Mouse (Mus musculus) forebrain, embryonic 11.5 days (tissue): ENCODE data around the gene Tecpr2. TPM values are rescaled to one million over a fixed set of nuclear protein-coding genes. Genes with fewer than 3 reads are reported as not detected.

Experiments used
- ATAC-seq: fragments of 200-750 bp; cut with Nextera tagmentation; replicated peaks from 2 replicates; pipeline ENCODE4 v1.8.0; 2017; ENCODE audit warnings: moderate TSS enrichment; ENCODE audit not compliant: low FRiP score
- DNase-seq: peaks from one replicate; pipeline ENCODE4 v3.0.0-alpha.2; 2017; ENCODE audit warnings: low spot score
- H3K27ac ChIP-seq: fragments of 300-500 bp; sonication (generic); 2 replicates; pipeline ENCODE4 v1.5.1; 2014; ENCODE audit warnings: low read depth, low read length
- H3K27me3 ChIP-seq: fragments of 300-500 bp; sonication (generic); 2 replicates; pipeline ENCODE4 v1.6.1; 2014; ENCODE audit warnings: mild to moderate bottlenecking, low read length, mixed read lengths; ENCODE audit not compliant: control insufficient read depth, insufficient read depth
- H3K36me3 ChIP-seq: fragments of 300-500 bp; sonication (generic); 2 replicates; pipeline ENCODE4 v1.6.1; 2014; ENCODE audit warnings: mild to moderate bottlenecking, low read length, moderate library complexity, mixed read lengths; ENCODE audit not compliant: control insufficient read depth, insufficient read depth
- H3K4me1 ChIP-seq: fragments of 300-500 bp; sonication (generic); replicated peaks from 2 replicates; pipeline ENCODE4 v1.6.1; 2014; ENCODE audit warnings: low read length, mixed read lengths; ENCODE audit not compliant: control insufficient read depth, insufficient read depth
- H3K4me2 ChIP-seq: fragments of 300-500 bp; sonication (generic); 2 replicates; pipeline ENCODE4 v1.6.1; 2014; ENCODE audit warnings: low read depth, mild to moderate bottlenecking, low read length, moderate library complexity, mixed read lengths; ENCODE audit not compliant: severe bottlenecking
- H3K4me3 ChIP-seq: fragments of 300-500 bp; sonication (generic); 2 replicates; pipeline ENCODE4 v1.5.1; 2014; ENCODE audit warnings: low read depth, low read length
- H3K9ac ChIP-seq: fragments of 300-500 bp; sonication (generic); 2 replicates; pipeline ENCODE4 v1.6.1; 2014; ENCODE audit warnings: low read length
- H3K9me3 ChIP-seq: fragments of 300-500 bp; sonication (generic); 2 replicates; pipeline ENCODE4 v1.6.1; 2016; ENCODE audit warnings: low read length, mixed read lengths; ENCODE audit not compliant: control insufficient read depth
- WGBS: fragments of 180-500 bp; shearing (Covaris S2); extraction: QIAGEN DNeasy Blood & Tissue Kit; methylation state at CpG from one replicate; pipeline ENCODE4 v1.1.7; 2014; 5-methylcytosine and 5-hydroxymethylcytosine counted together
- polyA plus RNA-seq: library from polyadenylated mRNA; unstranded; fragments of >200 nt; fragmentation: Nextera tagmentation; extraction: Ambion mirVana; gene quantifications from 2 replicates; pipeline ENCODE4 v1.2.1, GENCODE M21; 2014

The Tecpr2 gene
- polyA plus RNA-seq, 1 experiment from 2014 or later = 6.6 TPM

- ATAC-seq (no peak), DNase-seq (no peak)
- Histone ChIP-seq H3K4me2 (no peak overlapping the region), H3K9ac (no peak overlapping the region), H3K4me3 (no peak overlapping the region), H3K4me1 (no peaks in the 10 kb centered on the region), H3K9me3 (no peaks in the 10 kb centered on the region), H3K27ac (no peak overlapping the region), H3K27me3 (no peaks in the 10 kb centered on the region), H3K36me3 (no peaks in the 10 kb centered on the region; the same call in 1 of the 2 replicates)
- 88% methylated on average over 4 of the region's 4 CpGs for WGBS
These were observed 65.4 kb downstream of the Tecpr2 start for GRCm38 (mm10) chr12:110954351-110954991.

DNA sequence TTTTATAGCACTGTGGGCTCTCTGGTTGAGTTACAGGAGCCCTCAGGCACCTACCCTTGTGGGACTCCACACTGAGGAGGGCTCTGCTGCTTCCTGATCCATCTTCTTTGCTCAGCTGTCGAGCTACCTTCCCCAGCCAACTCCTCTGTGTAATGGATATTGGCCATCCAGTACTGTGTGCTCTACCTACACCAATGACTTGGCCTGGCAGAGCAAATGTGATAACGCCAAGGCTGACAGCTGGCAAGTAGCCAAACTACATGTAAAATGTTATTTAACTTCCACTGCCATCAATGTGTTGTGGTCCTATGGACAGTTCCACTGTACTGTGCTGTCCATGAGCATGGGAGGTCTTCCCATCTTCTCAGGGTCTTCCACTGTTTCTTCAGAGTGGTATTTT, 72.9 kb downstream of the Tecpr2 start:
- Histone ChIP-seq H3K36me3 (no peaks in the 10 kb centered on the region), H3K4me3 (no peak overlapping the region), H3K27me3 (no peaks in the 10 kb centered on the region), H3K4me1 (no peaks in the 10 kb centered on the region), H3K27ac (no peak overlapping the region), H3K9me3 (no peaks in the 10 kb centered on the region), H3K4me2 (no peak overlapping the region), H3K9ac (no peak overlapping the region)
- ATAC-seq (no peak), DNase-seq (no peak)
- WGBS = 86% methylated on average over 2 of the region's 2 CpGs

- WGBS = 82% methylated on average over 3 of the region's 3 CpGs
- no peaks in the 10 kb centered on the region for H3K9me3 ChIP-seq
- ATAC-seq (no peak), DNase-seq (no peak)
- H3K9ac ChIP-seq = no peak overlapping the region
- no peak overlapping the region for H3K4me2 ChIP-seq
- H3K4me3 ChIP-seq = no peak overlapping the region
- no peak overlapping the region for H3K27ac ChIP-seq
- H3K27me3 ChIP-seq = no peaks in the 10 kb centered on the region
- H3K36me3 ChIP-seq = peaks cover 2% of the 10 kb centered on the region; the same call in 1 of the 2 replicates
- no peaks in the 10 kb centered on the region for H3K4me1 ChIP-seq
These were observed 76.4 kb downstream of the Tecpr2 start for GRCm38 (mm10) chr12:110965500-110965899.

GRCm38 (mm10) chr12:110966079-110966478, 77.0 kb downstream of the Tecpr2 start:
- Histone ChIP-seq H3K36me3 (peaks cover 2% of the 10 kb centered on the region; the same call in 1 of the 2 replicates), H3K4me2 (no peak overlapping the region), H3K9me3 (no peaks in the 10 kb centered on the region), H3K27me3 (no peaks in the 10 kb centered on the region), H3K4me1 (no peaks in the 10 kb centered on the region), H3K9ac (no peak overlapping the region), H3K27ac (no peak overlapping the region), H3K4me3 (no peak overlapping the region)
- ATAC-seq (no peak), DNase-seq (no peak)
- WGBS = 83% methylated on average over 4 of the region's 4 CpGs

GRCm38 (mm10) chr12:110967146-110967545, 78.1 kb downstream of the Tecpr2 start:
- H3K9me3 ChIP-seq = no peaks in the 10 kb centered on the region
- ATAC-seq = no peak
- no peaks in the 10 kb centered on the region for H3K4me1 ChIP-seq
- H3K36me3 ChIP-seq = peaks cover 2% of the 10 kb centered on the region; the same call in 1 of the 2 replicates
- H3K27me3 ChIP-seq = no peaks in the 10 kb centered on the region
- WGBS = 95% methylated on average over 2 of the region's 2 CpGs
- DNase-seq = no peak
- no peak overlapping the region for H3K9ac ChIP-seq
- no peak overlapping the region for H3K4me3 ChIP-seq
- no peak overlapping the region for H3K27ac ChIP-seq
- no peak overlapping the region for H3K4me2 ChIP-seq

- no peak overlapping the region for H3K4me2 ChIP-seq
- no peaks in the 10 kb centered on the region for H3K27me3 ChIP-seq
- DNase-seq (no peak), ATAC-seq (no peak)
- H3K4me3 ChIP-seq = no peak overlapping the region
- peaks cover 2% of the 10 kb centered on the region; the same call in 1 of the 2 replicates for H3K36me3 ChIP-seq
- WGBS = 90% methylated on average over 5 of the region's 5 CpGs
- no peaks in the 10 kb centered on the region for H3K4me1 ChIP-seq
- no peak overlapping the region for H3K27ac ChIP-seq
- no peaks in the 10 kb centered on the region for H3K9me3 ChIP-seq
- no peak overlapping the region for H3K9ac ChIP-seq
These were observed 81.3 kb downstream of the Tecpr2 start for GRCm38 (mm10) chr12:110970408-110970807.

DNA sequence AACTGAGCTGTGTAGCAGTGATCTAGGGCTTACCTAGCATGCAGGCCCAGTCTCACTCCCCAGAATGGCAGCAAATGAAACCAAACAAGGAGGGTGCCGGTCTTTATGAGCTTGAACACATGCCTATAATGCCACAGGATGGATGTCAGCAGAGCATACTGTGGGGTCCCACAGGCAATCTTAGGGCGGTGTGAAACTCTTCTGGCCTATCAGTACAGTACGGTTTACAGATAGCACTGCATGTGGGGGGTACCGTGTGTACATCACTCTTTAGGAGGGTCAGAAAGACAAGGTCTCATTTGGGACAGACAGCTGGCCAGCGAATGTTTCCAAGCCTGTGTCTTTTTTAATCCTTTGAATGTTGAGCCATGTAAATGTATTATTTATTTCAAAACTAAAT, 82.9 kb downstream of the Tecpr2 start:
- Histone ChIP-seq H3K27me3 (no peaks in the 10 kb centered on the region), H3K4me2 (no peak overlapping the region), H3K4me3 (no peak overlapping the region), H3K9me3 (no peaks in the 10 kb centered on the region), H3K9ac (no peak overlapping the region), H3K27ac (no peak overlapping the region), H3K36me3 (peaks cover 2% of the 10 kb centered on the region; the same call in 1 of the 2 replicates), H3K4me1 (no peaks in the 10 kb centered on the region)
- DNase-seq (no peak), ATAC-seq (no peak)
- WGBS = 95% methylated on average over 5 of the region's 5 CpGs

DNA sequence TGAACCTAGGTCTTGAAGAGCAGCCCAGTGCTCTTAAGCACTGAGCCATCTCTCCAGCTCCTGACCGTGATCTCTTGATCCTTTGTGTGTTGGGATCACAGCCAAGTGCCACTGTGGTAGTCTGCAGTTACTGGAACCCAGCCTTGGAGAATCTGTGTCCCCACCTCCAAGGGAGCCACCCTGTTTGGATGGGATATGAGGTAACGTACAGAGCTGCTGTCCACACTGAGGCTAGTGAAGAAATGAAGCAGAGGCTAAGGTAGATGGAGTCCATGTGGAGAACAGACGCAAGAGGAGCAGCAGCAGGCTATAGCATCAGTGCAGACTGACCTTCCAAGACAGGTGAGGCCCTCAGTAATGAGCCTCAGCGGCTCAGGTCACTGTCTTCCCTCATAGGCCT, 84.8 kb downstream of the Tecpr2 start:
- no peaks in the 10 kb centered on the region for H3K27me3 ChIP-seq
- no peak overlapping the region for H3K9ac ChIP-seq
- H3K4me3 ChIP-seq = no peak overlapping the region
- H3K9me3 ChIP-seq = no peaks in the 10 kb centered on the region
- ATAC-seq (no peak), DNase-seq (no peak)
- no peak overlapping the region for H3K4me2 ChIP-seq
- peaks cover 3% of the 10 kb centered on the region; the same call in 1 of the 2 replicates for H3K4me1 ChIP-seq
- H3K27ac ChIP-seq = no peak overlapping the region
- 97% methylated on average over 4 of the region's 4 CpGs for WGBS
- peaks cover 2% of the 10 kb centered on the region; the same call in 1 of the 2 replicates for H3K36me3 ChIP-seq

GRCm38 (mm10) chr12:110974295-110974694, 85.2 kb downstream of the Tecpr2 start:
- Histone ChIP-seq H3K4me1 (peaks cover 3% of the 10 kb centered on the region; the same call in 1 of the 2 replicates), H3K9ac (no peak overlapping the region; the same call in 1 of the 2 replicates), H3K4me3 (no peak overlapping the region), H3K27ac (peak overlapping the region; percentile 18; the same call in 1 of the 2 replicates), H3K4me2 (no peak overlapping the region), H3K9me3 (no peaks in the 10 kb centered on the region), H3K36me3 (no peaks in the 10 kb centered on the region; the same call in 1 of the 2 replicates), H3K27me3 (no peaks in the 10 kb centered on the region)
- DNase-seq (no peak), ATAC-seq (no peak)
- WGBS = 94% methylated on average over 7 of the region's 7 CpGs
